Mouse (Mus musculus) lung, postnatal 0 days (tissue): ENCODE measurements at regions not wholly inside any gene's neighbourhood (a gene's known extent, or its start where the extent isn't known, plus 50 kb on each side); places are given as distances from the start of the nearest gene placed in this dataset.
A peak's percentile ranks its signal among the peaks of the same experiment; 100 is the strongest.
"Not testable (repeated sequence)": the region's sequence is repeated elsewhere in the genome, so short reads cannot be mapped to it uniquely, and the experiment has no call there.

Experiments
- ATAC-seq: fragments of 200-750 bp; cut with Nextera tagmentation; 2 replicates; pipeline ENCODE4 v1.8.0; 2017; ENCODE audit warnings: moderate library complexity
- DNase-seq: peaks from one replicate; pipeline ENCODE4 v3.0.0-alpha.2; 2016; ENCODE audit warnings: low spot score
- H3K27ac ChIP-seq: fragments of 300-500 bp; sonication (generic); 2 replicates; pipeline ENCODE4 v1.5.1; 2014; ENCODE audit warnings: antibody characterized with exemption, mild to moderate bottlenecking, low read length, mixed read lengths
- H3K27me3 ChIP-seq: fragments of 300-500 bp; sonication (generic); replicated peaks from 2 replicates; pipeline ENCODE4 v1.6.1; 2014; ENCODE audit warnings: low read length, mixed read lengths; ENCODE audit not compliant: insufficient read depth
- H3K36me3 ChIP-seq: fragments of 300-500 bp; sonication (generic); 2 replicates; pipeline ENCODE4 v1.6.1; 2014; ENCODE audit warnings: low read length, mixed read lengths; ENCODE audit not compliant: insufficient read depth
- H3K4me1 ChIP-seq: fragments of 300-500 bp; sonication (generic); 2 replicates; pipeline ENCODE4 v1.6.1; 2014; ENCODE audit warnings: antibody characterized with exemption, low read depth, low read length, mixed read lengths; ENCODE audit not compliant: insufficient read depth
- H3K4me2 ChIP-seq: fragments of 300-500 bp; sonication (generic); replicated peaks from 2 replicates; pipeline ENCODE4 v1.6.1; 2014; ENCODE audit warnings: low read depth, mild to moderate bottlenecking, low read length, moderate library complexity, mixed read lengths
- H3K4me3 ChIP-seq: fragments of 300-500 bp; sonication (generic); 2 replicates; pipeline ENCODE4 v1.5.1; 2014; ENCODE audit warnings: low read depth, low read length
- H3K9ac ChIP-seq: fragments of 300-500 bp; sonication (generic); replicated peaks from 2 replicates; pipeline ENCODE4 v1.6.1; 2014; ENCODE audit warnings: low read depth, mild to moderate bottlenecking
- H3K9me3 ChIP-seq: fragments of 300-500 bp; sonication (generic); 2 replicates; pipeline ENCODE4 v1.6.1; 2016; ENCODE audit warnings: low read length, mixed read lengths
- CTCF ChIP-seq: IDR thresholded peaks from 2 replicates; pipeline ENCODE4 v1.5.1; 2016; ENCODE audit warnings: antibody characterized with exemption, mild to moderate bottlenecking
- EP300 ChIP-seq: IDR thresholded peaks from 2 replicates; pipeline ENCODE4 v1.6.1; 2016; ENCODE audit warnings: antibody characterized with exemption, mild to moderate bottlenecking, control low read depth
- WGBS: fragments of 180-500 bp; shearing (Covaris S2); extraction: QIAGEN DNeasy Blood & Tissue Kit; methylation state at CpG from one replicate; pipeline ENCODE4 v1.1.7; 2014; 5-methylcytosine and 5-hydroxymethylcytosine counted together

DNA sequence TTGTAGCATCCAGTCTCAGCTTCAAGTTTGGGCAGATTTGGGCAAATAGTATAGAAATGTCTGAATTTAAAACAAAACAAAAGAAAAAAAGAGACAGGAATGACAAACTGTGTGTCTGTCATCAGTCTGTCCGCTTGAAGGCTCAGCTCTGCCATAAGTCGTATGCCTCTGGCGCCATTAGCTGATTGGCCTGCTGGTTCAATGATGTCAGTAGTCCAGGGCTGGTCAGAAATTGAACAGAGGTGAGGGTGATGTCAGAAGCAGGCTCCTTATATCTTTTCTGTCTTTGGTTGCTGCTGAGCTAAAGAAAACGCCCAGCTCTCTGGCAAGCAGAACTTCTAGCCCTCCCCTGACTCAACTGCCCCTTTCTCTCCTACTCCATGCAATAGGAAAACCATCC, 253.9 kb upstream of the Tgfbr2 start:
- Histone ChIP-seq H3K27me3 (no peaks in the 10 kb centered on the region), H3K36me3 (no peaks in the 10 kb centered on the region), H3K4me1 (no peaks in the 10 kb centered on the region), H3K4me2 (no peak overlapping the region), H3K27ac (no peak overlapping the region), H3K4me3 (no peak overlapping the region), H3K9me3 (no peaks in the 10 kb centered on the region), H3K9ac (no peak overlapping the region)
- DNase-seq (no peak), ATAC-seq (no peak)
- TF ChIP-seq CTCF (no peak), EP300 (no peak)
- 89% methylated on average over 4 of the region's 4 CpGs for WGBS

DNA sequence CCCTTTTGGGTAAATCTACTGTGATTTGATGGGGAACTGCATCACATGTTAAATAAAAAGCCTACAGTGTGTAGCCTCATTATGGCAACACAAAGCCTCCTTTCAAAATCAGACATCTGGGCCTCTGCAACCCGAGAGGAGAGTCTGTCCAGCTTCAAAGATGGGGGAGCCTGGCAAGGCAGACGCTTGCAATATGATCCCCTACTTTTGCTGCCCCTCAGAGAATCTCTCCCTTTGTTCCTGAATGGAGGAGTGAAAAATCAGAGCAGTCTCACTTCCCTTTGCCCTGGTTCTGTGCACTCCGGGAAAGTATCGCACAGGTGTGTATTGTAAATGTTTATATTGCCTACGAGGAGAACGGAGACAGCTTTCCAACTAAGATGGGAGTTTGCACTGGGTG, 253.3 kb upstream of the Tgfbr2 start:
- H3K27ac ChIP-seq, result no peak overlapping the region
- H3K4me3 ChIP-seq, result no peak overlapping the region
- H3K4me2 ChIP-seq, result no peak overlapping the region
- no peak overlapping the region for H3K9ac ChIP-seq
- 38% methylated on average over 6 of the region's 6 CpGs for WGBS
- no peaks in the 10 kb centered on the region for H3K4me1 ChIP-seq
- no peaks in the 10 kb centered on the region for H3K27me3 ChIP-seq
- no peaks in the 10 kb centered on the region for H3K36me3 ChIP-seq
- ATAC-seq (no peak), DNase-seq (no peak)
- no peaks in the 10 kb centered on the region for H3K9me3 ChIP-seq
- TF ChIP-seq CTCF (no peak), EP300 (no peak)

DNA sequence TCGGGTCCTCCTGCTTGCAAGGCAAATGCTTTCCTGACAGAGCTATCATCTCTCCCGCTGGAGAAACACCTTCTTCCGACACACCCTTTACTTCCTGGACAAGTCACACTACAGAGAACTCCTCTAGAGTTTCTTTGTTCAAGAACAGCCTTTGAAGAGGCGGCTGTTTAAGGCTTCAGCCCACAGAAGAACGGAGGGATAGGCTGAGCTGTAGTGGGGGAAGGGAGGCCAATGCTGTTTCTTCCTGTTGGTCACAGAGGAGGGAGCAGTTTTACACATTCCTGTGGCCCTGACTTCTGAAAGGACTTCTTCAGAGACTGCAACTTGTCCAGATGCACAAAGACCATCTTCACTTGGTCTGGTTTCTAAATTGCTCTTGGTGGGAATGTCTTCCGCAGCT, 252.1 kb upstream of the Tgfbr2 start:
- no peaks in the 10 kb centered on the region for H3K4me1 ChIP-seq
- no peak overlapping the region for H3K9ac ChIP-seq
- H3K27ac ChIP-seq, result no peak overlapping the region
- WGBS, result 40% methylated on average over 6 of the region's 6 CpGs
- ATAC-seq (no peak), DNase-seq (no peak)
- no peak for TF ChIP-seq CTCF
- TF ChIP-seq EP300, result no peak
- H3K4me2 ChIP-seq, result no peak overlapping the region
- no peaks in the 10 kb centered on the region for H3K9me3 ChIP-seq
- no peaks in the 10 kb centered on the region for H3K36me3 ChIP-seq
- no peak overlapping the region for H3K4me3 ChIP-seq
- H3K27me3 ChIP-seq, result no peaks in the 10 kb centered on the region

DNA sequence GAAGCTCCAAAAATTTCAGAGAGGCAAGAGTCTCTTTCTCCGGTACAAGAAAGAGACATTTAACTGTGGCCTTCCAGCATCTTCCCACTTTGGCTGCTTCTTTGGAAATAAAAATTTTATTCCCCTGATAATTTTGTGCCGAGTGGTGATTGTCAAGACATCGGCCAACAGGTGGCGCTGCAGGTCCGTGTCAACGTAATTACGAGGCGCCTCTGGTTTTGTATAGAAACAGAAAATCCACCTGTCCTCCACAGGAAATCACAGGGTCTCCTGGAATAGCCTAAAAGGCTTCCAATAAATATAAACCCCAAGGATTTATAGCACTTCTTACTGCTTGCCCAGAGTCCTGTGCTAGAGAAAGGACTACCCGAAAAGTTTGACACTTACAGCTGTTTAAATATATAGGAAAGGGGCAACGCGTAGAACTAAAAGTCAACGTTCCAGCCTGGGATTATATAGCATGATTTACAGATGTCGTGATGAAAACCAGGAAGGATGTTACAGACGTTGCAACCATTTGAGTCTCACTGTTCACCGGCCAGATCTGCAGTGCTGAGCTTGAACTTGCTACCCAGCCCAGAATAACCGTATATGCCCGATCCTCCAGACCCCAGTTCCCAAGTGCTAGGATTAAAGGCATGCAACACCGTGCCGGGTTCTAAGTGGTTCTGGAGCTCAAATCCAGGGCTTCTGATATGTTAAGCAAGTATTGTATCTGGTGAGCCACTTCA, 251.3 kb upstream of the Tgfbr2 start:
- Histone ChIP-seq H3K4me2 (no peak overlapping the region), H3K4me3 (no peak overlapping the region), H3K9me3 (no peaks in the 10 kb centered on the region), H3K4me1 (no peaks in the 10 kb centered on the region), H3K27ac (no peak overlapping the region), H3K27me3 (no peaks in the 10 kb centered on the region), H3K36me3 (no peaks in the 10 kb centered on the region), H3K9ac (no peak overlapping the region)
- WGBS, result 47% methylated on average over 19 of the region's 19 CpGs
- TF ChIP-seq CTCF, result peak; percentile 83
- TF ChIP-seq EP300, result no peak
- DNase-seq (peak; percentile 75), ATAC-seq (no peak)

DNA sequence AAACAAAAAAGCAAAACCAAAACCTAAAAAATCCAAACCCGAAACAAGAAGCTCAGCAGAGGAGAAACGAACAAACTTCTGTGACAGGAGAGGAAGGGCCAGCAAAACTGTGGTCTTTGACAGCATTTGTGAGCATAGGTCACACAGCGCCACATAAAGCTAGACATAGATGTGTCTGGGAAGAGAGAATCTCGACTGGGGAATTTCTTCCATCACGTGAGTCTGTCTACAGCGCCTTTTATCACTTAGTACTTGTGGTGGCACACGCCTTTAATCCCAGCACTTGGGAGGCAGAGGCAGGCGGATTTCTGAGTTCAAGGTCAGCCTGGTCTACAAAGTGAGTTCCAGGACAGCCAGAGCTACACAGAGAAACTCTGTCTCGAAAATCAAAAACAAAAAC, 250.2 kb upstream of the Tgfbr2 start:
- H3K4me1 ChIP-seq, H3K36me3 ChIP-seq, H3K9ac ChIP-seq, DNase-seq, H3K27ac ChIP-seq, H3K4me3 ChIP-seq, ATAC-seq, H3K4me2 ChIP-seq, H3K27me3 ChIP-seq, H3K9me3 ChIP-seq: not testable (repeated sequence)
- 82% methylated on average over 9 of the region's 9 CpGs for WGBS

DNA sequence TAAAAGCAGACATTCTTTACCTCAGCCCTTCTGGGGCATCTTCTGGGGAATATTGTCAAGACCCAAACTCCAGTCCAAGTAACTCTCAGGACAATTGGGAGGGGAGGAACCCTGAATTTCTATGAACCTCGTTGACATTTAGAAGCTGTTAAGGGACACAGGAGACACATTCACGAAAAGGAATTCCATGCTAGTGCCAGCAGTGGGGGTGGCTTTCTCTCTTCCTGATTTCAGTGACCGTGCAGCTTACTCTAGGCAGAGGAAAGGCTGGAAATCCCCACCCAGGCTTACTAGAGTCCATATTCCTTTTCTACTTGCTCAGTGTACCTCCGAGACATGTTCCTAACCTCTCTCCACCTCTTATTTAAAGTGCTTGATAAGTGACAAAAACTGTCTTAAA, 239.9 kb upstream of the Tgfbr2 start:
- TF ChIP-seq EP300, result no peak
- TF ChIP-seq CTCF, result no peak
- no peaks in the 10 kb centered on the region for H3K27me3 ChIP-seq
- H3K4me2 ChIP-seq, result no peak overlapping the region
- no peak overlapping the region for H3K4me3 ChIP-seq
- H3K9me3 ChIP-seq, result no peaks in the 10 kb centered on the region
- no peak overlapping the region for H3K27ac ChIP-seq
- 33% methylated on average over 4 of the region's 4 CpGs for WGBS
- H3K4me1 ChIP-seq, result no peaks in the 10 kb centered on the region
- H3K9ac ChIP-seq, result no peak overlapping the region
- DNase-seq (peak; percentile 41), ATAC-seq (no peak)
- no peaks in the 10 kb centered on the region for H3K36me3 ChIP-seq

DNA sequence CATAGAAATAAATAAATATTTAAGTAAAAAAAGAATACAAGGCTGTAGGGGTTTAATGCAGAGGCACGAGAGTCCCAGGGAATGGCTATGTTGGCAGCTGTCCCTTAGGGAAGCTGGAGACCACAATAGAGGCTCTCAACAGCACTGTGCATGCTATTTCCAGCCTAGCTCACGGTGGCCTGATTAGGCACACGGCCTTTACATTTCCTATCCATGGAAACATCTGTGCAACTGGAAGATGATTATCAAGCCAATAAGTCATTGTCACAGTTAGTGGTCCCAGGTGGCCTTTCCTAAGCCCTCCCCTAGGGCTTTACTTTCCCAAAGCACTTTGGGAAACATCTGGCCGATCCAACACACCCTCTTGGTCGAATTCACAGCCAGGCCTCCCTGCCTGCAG, 235.9 kb upstream of the Tgfbr2 start:
- 58% methylated on average over 5 of the region's 5 CpGs for WGBS
- Histone ChIP-seq H3K36me3 (no peaks in the 10 kb centered on the region), H3K9me3 (no peaks in the 10 kb centered on the region), H3K4me1 (no peaks in the 10 kb centered on the region), H3K9ac (no peak overlapping the region), H3K27ac (no peak overlapping the region), H3K4me3 (no peak overlapping the region), H3K27me3 (no peaks in the 10 kb centered on the region), H3K4me2 (no peak overlapping the region)
- DNase-seq, result no peak
- TF ChIP-seq EP300 (no peak), CTCF (no peak)
- no peak for ATAC-seq
